Mouse (Mus musculus): ENCODE results near the gene Gm26938.

Gm26938 gene

DNA sequence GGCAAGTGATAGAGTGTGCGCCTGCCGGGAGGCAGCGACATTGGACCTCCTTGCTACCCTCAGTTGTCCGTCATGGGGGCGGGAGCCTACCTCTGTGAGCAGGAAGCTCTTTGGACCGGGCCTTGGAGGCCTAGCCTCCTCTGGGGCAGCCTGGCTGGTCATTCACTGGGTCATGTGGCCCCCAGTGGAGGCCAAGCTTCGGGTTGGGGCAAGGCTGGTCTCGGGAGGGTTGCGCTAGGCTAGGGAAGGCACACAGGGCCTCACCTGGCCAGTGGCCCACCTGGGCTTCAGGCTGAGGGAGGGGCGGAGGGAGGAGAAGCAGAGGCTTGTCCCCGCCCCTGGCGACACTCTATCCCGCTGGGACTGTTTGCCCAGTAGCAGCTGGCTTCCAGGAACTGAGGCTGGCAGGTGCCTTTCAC lies 12.2 kb downstream of the Gm26938 start:
- DNase-seq = peak; percentile 87 to 96

DNA sequence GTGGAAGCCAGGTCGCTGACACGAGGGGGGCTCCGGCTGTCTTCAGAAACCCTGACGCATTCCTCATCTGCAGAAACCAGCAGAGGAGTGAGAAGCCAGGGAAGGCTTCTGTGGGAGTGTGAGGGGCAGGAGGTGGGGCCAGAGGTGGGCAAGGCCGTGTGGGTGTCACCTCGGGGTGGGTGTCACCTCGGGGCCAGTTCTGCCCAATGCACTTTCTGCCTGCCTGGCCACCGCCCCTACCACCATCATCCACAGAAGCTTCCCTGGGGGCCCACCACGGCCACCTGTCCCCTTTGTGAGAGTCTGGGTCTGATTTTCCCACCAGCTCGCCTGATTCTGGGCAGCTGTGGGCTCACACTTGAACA lies 13.1 kb downstream of the Gm26938 start:
- DNase-seq = peak in 1 of 2 experiments; percentile 72

DNA sequence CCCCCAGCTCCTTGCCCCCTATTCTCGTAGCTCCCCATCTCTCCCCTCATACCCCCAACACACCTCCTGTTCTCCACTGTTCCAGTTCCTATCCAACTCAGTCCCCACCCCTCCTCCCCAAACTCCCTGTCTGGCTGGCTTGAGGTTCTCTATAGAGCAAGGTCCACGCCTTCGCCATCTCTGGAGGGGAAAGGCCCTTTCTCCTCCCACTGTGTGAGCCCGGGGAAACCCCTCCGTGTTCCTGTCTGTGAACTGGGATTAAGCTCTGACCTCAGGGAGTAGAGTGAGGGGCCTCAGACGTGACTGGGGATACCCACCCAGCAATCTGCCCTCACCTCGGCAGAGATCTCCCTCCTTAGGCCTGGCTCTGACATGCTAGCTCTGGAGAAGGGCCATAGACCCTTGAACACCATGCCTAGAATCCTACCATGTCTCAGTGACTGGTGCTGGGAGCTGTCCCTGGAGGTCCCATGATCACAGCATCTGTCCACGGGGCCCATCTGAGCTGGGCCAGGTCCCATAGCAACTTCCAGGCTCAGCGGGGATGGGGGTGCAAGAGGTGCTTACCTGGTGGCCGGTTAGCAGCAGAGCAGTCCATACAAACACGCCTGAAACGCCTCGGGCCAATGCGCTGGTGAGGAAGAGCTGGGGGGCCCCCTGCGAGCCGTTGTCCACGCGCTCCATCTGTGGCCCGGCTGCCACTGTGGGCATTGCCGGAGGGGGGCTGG lies 13.6 kb downstream of the Gm26938 start:
- peak in 1 of 2 experiments; percentile 42 for DNase-seq

DNA sequence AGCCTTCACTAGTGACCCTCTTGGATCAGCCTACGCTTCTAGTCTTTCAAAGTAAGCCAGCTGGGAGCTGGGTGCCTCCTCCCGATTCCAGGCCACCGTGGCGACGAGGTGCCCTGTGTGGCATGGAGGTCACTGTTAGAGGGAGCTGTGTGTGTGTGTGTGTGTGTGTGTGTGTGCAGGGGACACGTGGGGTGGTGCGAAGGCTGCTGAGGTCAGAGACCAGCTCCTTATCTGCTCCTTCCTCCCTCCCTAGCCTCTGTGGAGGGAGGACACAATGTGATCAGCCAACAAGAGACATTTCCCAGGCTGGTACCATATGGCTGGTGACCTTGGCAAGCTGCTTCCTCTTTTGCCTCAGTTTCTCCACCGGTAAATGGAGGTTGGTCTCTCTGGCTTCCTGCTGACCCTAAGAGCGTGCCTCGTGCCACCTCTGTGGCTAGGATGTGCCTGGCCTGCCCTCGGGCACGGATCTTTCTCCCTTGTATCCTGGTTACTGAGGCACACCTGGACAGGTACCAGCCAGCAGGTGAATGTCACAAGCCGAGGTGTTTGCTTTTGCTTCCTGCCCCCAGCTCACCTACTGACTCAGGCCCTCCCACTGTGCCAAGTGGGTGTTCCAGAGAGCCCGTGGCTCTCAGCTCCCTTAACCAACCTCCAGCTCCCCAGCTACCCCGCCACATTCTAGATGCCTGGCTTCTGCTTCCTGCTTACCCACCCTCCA lies 14.4 kb downstream of the Gm26938 start:
- DNase-seq = peak; percentile 42 to 80

DNA sequence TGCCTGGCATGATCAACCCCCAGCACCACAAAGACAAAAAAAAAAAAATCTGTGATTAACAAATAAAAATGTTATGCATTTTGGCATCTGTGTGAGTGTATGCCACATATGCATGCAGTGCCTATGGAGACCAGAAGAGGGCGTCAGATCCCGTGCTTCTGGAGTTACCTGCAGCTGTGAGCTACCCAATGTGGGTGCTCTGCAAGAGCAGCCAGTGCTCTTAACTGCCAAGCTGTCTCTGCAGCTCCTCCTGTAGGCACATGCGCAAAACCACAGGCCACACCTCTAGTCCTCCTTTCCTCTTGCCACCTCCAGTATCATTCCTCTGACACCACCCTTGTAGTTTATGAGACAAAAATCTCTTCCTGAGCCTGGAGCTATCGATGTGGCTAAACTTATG lies 16.8 kb downstream of the Gm26938 start:
- DNase-seq = no peak

DNA sequence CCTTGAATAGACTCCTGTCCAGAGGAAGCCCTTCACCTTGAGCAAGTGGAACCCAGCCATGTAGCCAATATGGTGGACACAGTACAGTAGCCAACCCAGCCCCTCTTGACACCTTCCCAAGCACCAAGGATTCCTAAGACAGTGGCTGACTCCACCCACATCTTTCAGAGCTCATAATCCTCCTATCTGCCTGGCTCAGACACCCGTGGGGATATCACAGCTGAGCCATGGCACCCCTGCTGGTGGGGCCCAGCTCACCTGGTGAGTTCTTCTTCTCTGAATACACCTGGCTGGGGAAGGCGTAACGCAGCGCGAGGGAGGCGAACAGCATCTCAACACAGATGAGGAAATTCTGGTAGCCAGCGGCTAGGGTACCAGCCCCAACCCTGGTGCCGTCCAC lies 20.3 kb downstream of the Gm26938 start:
- peak in 1 of 2 experiments; percentile 41 for DNase-seq

DNA sequence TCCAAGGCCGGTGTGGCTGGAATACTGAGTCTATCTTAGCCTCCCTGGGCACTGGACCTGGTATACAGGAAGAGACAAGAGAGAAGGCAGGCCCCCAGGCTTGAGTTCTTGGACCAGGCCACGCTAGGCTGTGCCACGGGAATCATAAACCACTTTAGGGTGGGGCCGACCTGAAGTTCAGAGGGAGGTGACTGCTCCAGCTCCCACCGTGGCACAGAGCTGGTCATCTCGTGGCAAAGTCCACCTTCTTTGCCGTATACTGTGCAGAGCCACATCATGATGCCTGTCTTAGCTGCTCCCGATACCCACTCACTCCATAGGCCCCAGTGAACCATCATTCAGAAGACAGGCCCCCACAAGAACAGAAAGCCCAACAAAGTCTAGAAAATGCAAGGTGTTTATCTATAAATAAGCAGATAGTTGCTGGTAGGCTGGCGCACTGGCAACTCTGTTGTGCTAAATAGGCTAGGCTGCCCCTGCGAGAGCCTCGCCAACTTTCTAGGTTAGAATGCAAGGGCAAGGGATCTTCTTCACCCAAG lies 21.6 kb downstream of the Gm26938 start:
- no peak for DNase-seq

DNA sequence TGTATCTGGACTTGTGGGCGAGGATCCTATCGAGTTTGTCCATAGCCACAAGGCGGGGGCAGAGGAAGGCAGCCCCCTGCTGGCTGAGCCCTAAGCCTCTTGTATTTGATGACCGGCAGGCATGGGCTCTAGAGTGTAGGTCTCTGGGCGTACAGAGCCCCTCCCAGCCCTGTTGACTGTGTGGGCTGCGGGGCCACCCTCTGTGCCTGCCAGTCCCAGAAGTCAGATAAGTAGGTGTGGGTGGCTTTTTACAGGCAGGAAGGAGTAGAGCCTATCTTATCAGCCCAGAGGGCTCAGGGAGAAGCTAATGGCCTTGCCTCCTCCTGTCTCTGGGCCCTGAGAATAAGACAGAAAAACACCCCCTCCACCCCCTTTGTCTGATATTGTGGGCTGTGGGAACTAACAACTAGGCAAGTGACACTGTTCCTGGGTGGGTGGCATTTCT lies 22.1 kb downstream of the Gm26938 start:
- no peak for DNase-seq

DNA sequence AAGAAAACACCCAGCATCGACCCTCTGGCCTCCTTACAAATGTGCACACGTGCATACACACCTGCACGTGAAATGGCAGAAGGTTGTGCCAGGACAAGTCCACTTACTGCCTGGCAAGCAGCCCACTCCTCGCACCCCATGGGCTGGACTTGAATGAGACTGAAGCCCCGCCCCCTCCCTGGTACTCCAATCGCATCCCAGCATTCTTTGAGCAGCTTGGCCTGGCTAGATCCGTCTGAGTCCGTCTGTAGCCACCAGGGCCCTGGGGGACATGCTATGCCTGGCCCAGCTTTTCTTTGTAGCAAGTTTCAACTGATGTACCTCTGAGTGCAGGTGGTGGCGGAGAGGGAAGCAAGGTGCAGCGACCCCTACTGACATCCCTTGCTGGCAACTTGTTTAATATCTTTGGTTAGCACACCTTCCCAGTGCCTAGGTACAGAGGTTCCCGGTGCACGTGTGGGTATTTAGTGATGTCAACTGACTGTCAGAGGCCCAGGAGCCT lies 22.6 kb downstream of the Gm26938 start:
- peak; percentile 94 to 95 for DNase-seq

DNA sequence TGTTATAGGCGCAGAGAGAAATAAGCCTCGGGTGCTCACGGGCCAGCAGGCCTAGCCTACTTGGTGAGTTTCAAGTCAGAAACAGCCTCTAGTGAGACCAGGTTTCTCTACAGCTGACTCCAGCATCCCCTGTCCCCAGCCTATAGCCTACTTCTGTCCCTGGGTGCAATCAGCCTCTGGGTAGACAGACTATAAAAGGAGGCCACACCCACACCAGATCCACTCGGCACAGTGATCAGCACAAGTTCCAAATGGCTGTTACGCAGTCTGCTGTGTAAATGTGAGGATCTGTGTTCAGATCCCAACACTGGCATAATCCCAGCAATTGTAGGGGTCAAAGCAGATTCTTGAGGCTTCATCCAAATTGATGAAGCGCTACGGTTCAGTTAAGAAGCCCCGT lies 23.0 kb downstream of the Gm26938 start:
- DNase-seq = no peak

DNA sequence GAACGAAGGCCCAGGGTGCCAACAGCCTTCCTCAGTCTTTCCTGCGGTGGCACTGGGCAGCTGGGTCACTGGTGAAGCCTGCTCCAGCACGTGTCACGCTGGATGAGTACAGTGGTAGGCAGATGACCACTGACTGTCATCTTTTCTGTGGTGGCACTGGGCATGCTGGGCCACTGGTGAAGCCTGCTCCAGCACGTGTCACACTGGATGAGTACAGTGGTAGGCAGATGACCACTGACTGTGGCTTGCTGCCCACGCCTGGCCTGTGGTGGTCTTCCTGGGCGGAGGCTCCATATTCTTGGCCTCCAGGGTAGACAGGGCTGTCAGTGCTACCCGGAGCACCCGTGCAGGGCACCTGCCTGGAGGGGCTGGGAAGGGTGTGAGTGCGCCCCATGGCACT lies 24.3 kb downstream of the Gm26938 start:
- DNase-seq = peak in 1 of 2 experiments; percentile 38

DNA sequence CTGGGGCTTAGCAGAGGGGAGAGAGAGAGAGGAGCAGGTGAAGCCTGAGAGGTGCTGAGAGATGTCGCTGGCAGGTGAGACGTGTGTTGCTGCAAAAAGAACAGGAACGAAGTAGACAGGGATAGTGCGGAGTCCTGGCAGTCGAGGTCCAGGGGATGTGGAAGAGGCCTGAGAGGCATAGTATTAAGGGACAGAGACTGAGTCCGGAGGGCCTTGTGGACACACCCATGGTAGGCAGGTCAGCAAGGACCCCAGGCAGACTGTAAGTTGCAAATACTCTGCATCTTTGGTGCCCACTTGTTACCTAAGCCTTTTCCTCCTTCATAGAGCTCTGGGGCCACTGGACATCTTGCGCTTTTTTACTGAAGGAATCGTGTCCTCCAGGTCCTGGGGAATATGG lies 25.0 kb downstream of the Gm26938 start:
- DNase-seq = no peak

DNA sequence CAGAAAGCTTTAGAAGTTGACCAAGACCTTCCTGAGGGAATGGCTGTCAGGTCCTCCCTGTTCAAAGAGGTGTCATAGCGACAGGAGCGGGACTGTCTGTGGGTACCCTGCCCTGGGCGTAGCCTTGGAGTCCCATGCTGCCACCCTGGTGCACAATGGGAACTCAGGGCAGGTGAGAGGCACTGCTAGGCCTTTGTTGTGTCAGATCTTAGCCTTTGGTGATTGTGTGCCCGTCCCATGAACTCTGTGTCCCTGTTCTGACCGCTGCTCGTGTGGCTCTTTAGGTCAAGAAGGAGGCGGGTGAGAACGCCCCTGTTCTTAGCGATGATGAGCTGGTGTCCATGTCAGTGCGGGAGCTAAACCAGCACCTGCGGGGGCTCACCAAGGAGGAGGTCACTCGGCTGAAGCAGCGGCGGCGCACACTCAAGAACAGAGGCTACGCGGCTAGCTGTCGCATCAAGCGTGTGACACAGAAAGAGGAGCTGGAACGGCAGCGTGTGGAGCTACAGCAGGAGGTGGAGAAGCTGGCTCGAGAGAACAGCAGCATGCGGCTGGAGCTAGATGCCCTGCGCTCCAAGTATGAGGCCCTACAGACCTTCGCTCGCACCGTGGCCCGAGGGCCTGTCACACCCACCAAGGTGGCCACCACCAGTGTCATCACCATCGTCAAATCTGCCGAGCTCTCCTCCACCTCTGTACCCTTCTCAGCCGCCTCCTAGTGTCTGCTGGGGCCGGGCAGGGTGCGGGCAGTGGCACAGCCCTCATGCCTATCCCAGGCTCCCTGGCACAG lies 26.2 kb downstream of the Gm26938 start:
- DNase-seq = no peak

DNA sequence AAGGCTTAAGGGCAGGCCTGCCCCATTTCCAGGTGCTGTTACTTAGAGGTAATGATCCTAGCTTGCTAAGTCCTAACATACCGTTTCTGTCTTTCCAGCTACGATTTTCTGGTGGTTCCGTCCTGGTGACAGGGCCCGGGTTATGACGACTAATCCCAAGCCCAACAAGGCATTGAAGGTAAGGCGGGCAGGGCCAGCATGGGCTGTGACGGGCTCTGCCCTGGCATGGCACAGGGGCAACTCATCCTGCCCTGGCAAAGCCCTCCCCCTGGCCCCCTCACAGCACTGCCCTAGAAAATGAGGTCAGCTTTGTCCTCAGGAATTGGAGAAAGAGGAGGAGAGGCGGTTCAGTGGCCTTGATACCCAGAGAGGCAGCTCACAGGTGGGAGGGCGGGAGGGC lies 27.2 kb downstream of the Gm26938 start:
- DNase-seq = no peak

DNA sequence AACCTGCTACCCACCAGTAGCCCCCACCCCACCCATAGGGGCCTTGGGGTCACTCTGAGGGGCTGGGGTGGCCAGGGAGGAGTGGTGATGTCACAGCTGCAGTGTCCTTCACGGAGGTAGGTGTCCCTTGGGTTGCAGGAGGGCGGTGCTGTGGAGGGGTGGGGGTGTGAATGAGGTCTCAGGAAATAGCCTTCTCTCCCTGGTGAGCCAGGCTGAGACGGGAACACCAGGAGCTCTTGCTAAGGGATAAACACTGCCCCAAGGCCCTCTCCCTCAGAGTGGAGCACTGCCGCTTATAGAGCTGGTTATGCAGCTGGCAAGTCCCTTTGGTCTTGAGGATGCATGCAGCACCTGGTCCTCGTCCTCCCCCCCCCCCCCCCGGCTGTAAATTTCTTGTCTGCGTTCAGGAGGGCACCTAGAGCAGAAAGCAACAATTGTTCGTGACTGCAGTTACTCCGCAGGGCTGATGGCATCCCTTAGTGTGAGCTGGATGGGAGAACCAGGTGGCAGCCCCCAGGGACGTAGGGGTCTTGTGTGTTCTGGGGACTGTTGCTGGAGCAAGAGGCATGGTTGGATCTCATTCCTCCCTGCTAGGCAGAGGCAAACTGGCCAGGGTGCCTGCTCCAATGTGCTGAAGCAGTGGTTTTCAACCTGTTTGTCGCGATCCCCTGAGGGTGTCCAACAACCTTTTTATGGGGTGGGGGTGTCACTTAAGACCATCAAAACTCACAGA lies 27.9 kb downstream of the Gm26938 start:
- DNase-seq = no peak

DNA sequence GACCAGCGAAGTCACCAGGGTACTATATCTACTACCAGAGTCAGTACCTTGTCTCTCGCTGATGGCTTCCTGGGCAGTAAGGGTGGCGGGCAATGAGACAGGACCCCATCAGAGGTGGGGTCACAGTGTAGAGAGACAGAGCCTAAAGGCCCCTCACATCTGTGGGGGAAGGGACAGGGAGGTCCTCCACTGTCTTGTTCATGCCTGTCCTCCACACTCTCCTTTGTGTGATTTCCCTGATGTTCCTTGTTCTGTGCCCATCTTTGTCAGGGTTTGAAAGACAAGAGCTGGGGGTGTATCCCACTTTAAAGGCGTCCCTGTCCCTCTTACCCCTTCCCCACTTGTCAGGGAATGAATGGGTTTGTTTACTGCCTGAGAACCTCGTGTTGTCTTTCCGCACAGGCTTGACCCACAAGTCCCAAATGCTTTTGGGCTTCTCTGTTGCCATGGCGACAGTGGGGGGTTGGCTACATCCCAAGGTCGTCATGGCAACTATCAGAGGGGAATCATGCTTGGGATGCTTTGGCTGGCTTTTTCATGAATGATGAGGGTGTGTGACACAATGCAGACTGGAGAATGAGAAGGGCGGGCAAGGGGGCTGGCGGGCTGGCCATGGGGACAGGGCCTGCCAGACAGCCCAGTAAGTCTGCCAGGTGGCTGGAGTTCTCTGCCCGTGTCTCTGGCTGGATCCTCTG lies 28.6 kb downstream of the Gm26938 start:
- peak; percentile 88 for DNase-seq

DNA sequence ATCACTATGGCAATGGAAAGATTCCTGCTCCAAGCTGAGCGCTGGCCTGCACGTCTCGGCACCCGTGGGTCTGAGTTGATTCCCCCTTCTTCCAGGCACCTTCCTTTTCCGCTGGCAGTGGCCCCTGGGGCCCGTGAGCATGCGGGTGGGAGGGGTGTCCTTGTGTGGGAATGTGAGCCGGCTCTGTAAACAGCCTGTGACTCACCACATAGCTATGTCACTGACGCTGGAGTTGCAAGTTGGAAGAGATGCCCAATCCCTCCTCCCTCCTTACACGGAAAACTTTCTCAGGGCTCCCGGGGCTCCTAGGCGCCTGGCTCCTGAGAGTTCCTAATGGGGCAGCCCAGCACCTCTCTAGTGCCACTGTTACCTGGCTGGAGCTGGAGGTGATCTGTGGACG lies 29.3 kb downstream of the Gm26938 start:
- peak; percentile 92 to 95 for DNase-seq

DNA sequence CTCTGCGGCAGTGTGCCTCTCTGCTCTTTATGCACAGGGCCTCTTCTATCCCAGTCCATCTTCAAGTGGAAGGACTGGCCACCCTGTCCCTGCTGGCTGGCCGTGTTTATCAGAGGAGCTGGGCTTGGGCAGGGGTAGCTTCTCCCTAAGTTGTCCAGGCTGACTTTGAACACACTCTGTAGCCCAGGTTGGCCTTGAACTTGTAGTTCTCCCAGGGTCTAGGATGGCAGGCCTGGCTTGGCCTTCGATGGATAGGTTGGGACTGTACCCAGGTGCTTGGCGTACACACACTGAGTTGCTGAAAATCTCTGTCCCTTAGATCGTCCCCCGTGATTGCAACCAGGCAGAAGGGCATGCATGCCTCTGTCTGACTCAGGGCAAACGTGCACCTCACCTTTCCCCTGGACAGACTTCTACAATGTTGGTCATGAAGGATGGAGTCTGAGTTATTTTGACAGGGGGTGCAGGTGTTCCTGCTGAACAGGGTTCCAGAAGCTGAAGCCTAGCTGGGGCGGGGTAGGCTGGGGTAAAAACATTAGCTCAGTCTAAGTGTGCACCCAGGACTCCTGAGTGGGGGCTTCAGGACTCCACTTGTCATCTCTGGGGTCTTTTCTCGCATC lies 30.1 kb downstream of the Gm26938 start:
- peak in 1 of 2 experiments; percentile 38 for DNase-seq

DNA sequence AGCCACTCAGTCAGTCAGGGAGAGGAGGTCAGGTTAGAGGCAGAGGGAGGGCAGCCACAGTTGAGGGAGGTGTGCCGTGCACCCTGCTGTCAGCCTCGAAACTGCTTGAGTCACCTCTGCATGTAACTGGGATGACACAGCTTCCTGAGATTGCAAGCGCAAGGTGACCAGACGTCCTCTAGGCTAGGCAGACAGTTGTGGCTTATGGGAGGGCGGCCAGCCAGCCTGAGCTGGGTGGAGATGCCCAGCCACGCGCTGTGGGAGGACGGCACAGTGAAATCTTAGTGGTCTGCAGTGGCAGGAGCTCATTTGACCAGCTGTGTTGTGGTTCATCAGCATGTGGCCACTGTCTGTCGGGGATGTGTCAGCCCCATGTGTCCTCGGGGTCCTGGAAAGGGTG lies 31.3 kb downstream of the Gm26938 start:
- peak in 1 of 2 experiments; percentile 61 for DNase-seq

DNA sequence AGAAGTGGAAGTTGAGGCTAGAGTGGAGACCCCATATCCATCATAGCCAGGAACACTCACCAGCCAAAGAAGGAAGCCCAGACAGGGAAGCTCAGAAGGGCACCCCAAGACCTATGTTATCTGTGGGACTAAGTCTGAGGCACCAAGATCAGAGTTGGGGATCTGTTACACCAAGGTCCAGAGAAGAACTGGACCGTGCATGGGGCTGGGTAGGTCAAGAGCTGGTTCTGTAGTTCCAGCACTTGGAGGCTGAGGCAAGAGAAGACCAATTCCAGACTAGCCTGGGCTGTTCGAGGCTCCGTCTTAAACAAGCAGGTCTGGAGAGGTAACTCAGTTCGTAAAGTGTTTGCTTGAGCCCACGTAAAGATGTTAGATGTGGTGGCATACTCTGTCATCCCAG lies 32.1 kb downstream of the Gm26938 start:
- DNase-seq = no peak

Data from kidney, postnatal 25 days (tissue).